Mouse (Mus musculus) cerebellum, adult 11 months (tissue): ENCODE measurements at regions not wholly inside any gene's neighbourhood (a gene's known extent, or its start where the extent isn't known, plus 50 kb on each side); places are given as distances from the start of the nearest gene placed in this dataset.

ENCODE experiments used
- DNase-seq: peaks from one replicate; pipeline ENCODE4 v3.0.0; 2022

DNA sequence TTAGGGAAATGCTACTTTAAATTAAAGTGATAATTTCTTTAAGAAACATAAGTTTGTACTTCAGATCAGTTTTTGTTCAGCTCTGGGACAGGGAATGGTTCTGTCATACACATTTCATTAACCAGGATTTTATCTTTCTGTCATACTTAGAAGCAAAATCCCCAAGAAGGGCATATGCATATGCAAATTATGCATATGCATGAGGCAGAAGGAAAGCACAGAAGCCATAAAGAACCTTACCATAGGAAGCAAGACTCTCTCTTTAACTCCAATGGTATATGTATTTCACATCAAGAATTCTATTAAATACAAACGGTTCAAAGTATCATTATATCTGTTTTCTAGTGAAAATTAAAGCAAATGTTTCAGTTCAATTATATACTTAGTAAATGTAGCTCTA is 381.5 kb downstream of the Kcnj3 start:
- no peak for DNase-seq

DNA sequence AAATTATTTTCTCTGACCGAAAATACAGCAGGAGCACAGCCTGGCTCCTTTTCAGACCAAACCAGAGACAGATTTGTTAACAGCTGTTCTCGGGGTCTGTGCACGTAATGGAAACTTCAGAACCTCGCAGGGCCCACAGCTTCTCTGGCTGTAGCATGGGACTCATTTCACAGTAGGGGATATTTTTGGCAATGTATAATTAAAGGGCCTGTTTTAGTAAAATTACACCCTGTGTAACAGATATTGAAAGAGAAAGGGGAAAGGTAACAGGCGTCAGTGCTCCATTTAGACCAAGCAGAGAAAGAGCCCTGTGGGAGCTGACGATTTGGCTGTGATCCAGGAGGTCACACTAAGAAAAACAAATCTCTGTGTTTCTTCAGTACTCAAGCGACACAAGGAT is 382.4 kb downstream of the Kcnj3 start:
- peak; percentile 10 for DNase-seq

DNA sequence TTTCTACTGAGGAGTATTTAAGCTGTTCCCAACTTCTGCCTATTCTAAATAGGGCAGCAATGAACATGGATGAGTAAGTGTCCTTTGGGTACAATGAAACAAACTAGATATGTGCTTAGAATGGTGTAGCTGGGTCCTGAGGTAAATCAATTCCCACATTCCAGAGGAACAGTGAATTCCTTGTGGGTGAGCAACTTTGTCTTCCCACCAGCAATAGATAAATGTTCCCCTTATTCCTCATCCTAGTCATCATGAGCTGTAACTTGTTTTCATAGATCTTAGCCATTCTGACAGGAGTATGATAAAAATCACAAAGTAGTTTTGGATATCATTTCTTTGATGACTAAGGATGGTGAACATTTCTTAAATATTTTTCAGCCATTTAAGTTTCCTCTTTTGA is 387.0 kb downstream of the Kcnj3 start:
- DNase-seq, result no peak

DNA sequence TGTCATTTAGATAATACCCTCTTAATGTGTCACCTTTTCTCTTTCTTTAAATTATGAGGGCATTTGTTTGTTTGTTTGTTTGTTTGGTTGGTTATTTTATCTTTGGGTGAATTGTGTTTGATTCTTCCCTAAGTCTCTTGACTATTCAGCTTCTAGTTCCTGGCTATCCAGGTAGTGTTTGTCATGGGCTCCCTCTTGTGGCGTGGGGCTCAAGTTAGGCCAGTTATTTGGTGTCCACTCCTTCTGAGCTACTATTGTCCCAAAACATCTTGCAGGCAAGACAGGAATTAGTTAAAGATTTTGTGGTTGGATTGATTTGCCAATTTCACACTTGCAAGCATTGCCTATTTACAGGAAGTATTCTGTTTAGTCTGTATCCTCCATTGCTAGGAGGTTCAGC is 405.8 kb downstream of the Kcnj3 start:
- peak; percentile 31 for DNase-seq

DNA sequence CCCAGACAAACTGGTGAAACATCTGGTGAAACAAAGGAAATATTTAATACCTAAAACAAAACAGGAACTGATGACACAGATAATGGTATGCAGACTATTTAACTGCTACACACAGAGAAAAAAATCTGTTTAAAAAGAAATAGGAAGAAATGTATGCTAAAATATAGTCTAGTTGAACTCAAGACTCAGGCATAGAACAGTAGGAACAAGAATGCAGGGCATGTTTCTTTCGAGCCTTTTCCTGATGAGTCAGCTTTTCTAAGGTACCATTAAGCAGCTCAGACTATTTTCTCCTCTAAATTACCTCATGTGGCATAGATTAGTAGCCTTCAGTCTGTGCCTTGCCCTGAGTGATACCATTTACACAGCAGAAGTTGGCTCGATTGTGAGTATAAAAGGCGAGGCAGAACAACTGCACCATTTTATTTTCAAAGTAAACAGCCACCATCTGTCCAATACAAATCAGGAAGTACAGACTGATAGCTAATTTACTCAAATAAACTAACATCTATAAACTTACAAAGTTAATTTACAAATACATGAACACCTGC is 411.1 kb downstream of the Kcnj3 start:
- DNase-seq, result no peak

DNA sequence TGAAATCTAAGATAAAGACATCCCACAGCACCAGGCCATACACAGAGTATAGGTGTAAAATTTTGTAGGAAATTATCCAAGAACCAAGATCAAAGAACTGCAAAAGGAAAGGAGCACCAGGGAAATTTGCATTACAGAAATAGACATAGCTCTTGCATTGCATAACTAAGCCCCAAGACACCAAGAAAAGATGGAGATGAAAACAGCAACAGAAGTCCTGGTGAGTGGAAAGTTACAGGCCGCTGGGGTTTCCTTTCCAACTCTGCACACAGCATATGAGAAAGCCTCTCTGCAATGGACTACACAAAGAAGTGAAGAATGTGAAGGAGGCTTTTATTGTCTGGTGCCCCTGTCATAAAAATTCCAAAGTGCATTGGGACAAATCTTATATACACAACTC is 426.7 kb downstream of the Kcnj3 start:
- no peak for DNase-seq

DNA sequence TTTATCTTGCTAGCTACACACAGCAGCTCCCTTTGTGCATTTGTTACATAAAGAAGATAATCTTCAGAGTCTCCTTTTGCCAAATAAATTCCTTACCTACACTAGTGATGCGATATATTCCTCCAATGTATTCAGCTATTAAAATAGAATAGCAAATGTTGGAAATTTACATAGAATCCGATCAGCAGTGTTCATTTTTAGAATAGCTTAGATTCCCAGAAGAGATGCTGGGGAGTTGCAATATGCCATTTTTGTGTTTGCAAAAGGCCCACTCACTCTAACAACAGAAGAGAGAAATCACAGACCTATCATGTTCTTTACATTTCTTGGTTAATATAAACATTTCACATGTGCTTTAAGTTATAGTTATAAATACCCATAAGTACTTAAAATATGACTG is 454.2 kb downstream of the Kcnj3 start:
- no peak for DNase-seq

DNA sequence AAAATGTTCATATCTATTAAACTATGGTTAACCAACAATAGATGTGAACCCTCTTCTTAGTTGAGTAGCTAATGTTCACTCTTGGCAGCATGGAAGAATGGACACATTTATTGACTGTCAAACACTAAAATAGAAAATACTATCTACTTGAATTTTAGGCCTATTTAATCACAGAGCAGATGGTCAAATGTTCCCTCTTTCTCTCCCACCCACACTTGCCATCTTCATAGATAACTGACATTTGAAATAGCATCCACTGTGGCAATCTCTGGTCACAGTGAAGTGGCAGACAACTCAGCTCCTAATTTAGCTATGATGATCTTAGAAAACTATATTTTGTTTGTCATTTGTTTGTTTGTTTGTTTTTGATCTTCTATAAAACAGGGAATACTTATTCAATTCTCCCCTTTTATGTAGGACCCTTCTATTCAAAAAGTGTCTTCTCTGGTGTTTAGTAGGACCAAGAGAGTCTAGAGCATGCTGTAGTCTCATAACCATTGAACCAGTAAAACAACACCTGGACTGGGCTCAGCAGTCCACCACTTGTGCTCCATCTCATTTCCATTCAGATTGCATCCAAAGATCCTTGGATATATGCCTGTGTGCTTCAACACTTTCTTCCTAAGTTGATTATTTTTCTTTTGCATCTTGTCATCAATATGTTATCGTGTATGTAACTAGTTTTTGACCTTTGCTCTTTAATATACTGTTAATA is 457.2 kb downstream of the Kcnj3 start:
- DNase-seq, result no peak

DNA sequence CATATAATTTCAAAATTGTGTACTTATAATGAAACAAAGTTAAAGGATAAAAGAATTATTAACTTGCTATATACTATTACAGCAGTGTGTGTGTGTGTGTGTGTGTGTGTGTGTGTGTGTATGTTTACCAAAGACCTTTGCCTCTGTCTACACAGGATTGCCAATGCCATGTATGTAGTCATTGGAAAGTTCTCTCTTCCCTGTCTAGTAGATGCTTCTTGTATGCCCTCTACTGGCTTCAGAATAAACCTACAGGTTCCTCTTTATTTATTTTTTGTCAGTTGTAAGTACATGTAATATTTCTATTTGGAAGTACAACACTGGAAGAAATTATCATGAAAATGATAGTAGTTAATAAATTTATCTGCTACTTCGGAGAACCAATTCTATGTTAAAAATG is 484.5 kb downstream of the Kcnj3 start:
- DNase-seq, result no peak
